Mouse (Mus musculus) telencephalon, adult 2 months (tissue): ENCODE results near the gene Snx27.

ENCODE experiments used
- DNase-seq: peaks from one replicate; pipeline ENCODE4 v3.0.0-alpha.2; 2011; ENCODE audit warnings: low read depth, low spot score

Gene Snx27

GRCm38 (mm10) chr3:94477444-94477843 lies 105.1 kb downstream of the Snx27 start:
- peak; percentile 82 for DNase-seq

- DNase-seq: no peak
Observed at GRCm38 (mm10) chr3:94476301-94477035, 106.0 kb downstream of the Snx27 start.

- no peak for DNase-seq
Observed at GRCm38 (mm10) chr3:94473567-94474232, 108.8 kb downstream of the Snx27 start.

- no peak for DNase-seq
Observed at GRCm38 (mm10) chr3:94473115-94473505, 109.4 kb downstream of the Snx27 start.

- no peak for DNase-seq
Observed at GRCm38 (mm10) chr3:94472447-94473114, 109.9 kb downstream of the Snx27 start.

- no peak for DNase-seq
Observed at GRCm38 (mm10) chr3:94468931-94469330, 113.6 kb downstream of the Snx27 start.

GRCm38 (mm10) chr3:94465632-94466430 lies 116.7 kb downstream of the Snx27 start:
- peak; percentile 87 for DNase-seq

GRCm38 (mm10) chr3:94463926-94464578 lies 118.5 kb downstream of the Snx27 start:
- no peak for DNase-seq

GRCm38 (mm10) chr3:94459834-94460233 lies 122.7 kb downstream of the Snx27 start:
- no peak for DNase-seq

GRCm38 (mm10) chr3:94457055-94457454 lies 125.5 kb downstream of the Snx27 start:
- DNase-seq: no peak

- DNase-seq: peak; percentile 85
Observed at GRCm38 (mm10) chr3:94456529-94457000, 126.0 kb downstream of the Snx27 start.

- no peak for DNase-seq
Observed at GRCm38 (mm10) chr3:94449377-94449776, 133.1 kb downstream of the Snx27 start.
